Mouse (Mus musculus) C3H10T1/2 (cell line): ENCODE results near the gene Sly. TPM values are rescaled to one million over a fixed set of nuclear protein-coding genes. Genes with fewer than 3 reads are reported as not detected.

Experiments used
- polyA plus RNA-seq, 2 experiments: library from polyadenylated mRNA; unstranded; fragments of >200 nt; fragmentation: generic; extraction: Trizol; gene quantifications; one replicate each; pipeline ENCODE4 v1.2.1; 2012; ENCODE audit warnings: missing spikeins in 2 of 2

The Sly gene
- polyA plus RNA-seq: not detected

GRCm38 (mm10) chrY:57186888-57187287 is at the start of gene Sly:
Gene Sly, plus strand, starts transcription at chrY:57187188.

